Mouse (Mus musculus) stomach, embryonic 14.5 days (tissue): ENCODE measurements around the gene Gm17509. TPM values are rescaled to one million over a fixed set of nuclear protein-coding genes. Genes with fewer than 3 reads are reported as not detected.
"Not testable (repeated sequence)": the region's sequence is repeated elsewhere in the genome, so short reads cannot be mapped to it uniquely, and the experiment has no call there.

Source experiments
- ATAC-seq: fragments of 200-750 bp; cut with Nextera tagmentation; 2 replicates; pipeline ENCODE4 v1.8.0; 2017; ENCODE audit warnings: low read depth, moderate TSS enrichment; ENCODE audit not compliant: insufficient number of reproducible peaks, insufficient read depth, low FRiP score
- H3K27ac ChIP-seq: fragments of 300-500 bp; sonication (generic); 2 replicates; pipeline ENCODE4 v1.5.1; 2014; ENCODE audit warnings: mild to moderate bottlenecking, low read length, moderate library complexity, mixed read lengths
- H3K27me3 ChIP-seq: fragments of 300-500 bp; sonication (generic); 2 replicates; pipeline ENCODE4 v1.6.1; 2014; ENCODE audit warnings: low read length, control low read depth, mixed read lengths; ENCODE audit not compliant: control insufficient read depth, insufficient read depth
- H3K36me3 ChIP-seq: fragments of 300-500 bp; sonication (generic); 2 replicates; pipeline ENCODE4 v1.6.1; 2014; ENCODE audit warnings: mild to moderate bottlenecking, control low read depth, low read length, moderate library complexity, mixed read lengths; ENCODE audit not compliant: control insufficient read depth, insufficient read depth
- H3K4me1 ChIP-seq: fragments of 300-500 bp; sonication (generic); 2 replicates; pipeline ENCODE4 v1.6.1; 2014; ENCODE audit warnings: low read length, control low read depth, mixed read lengths; ENCODE audit not compliant: control insufficient read depth, insufficient read depth
- H3K4me2 ChIP-seq: fragments of 300-500 bp; sonication (generic); replicated peaks from 2 replicates; pipeline ENCODE4 v1.6.1; 2014; ENCODE audit warnings: low read depth, low read length, control low read depth
- H3K4me3 ChIP-seq: fragments of 300-500 bp; sonication (generic); 2 replicates; pipeline ENCODE4 v1.5.1; 2014; ENCODE audit warnings: low read depth, low read length, control low read depth
- H3K9ac ChIP-seq: fragments of 300-500 bp; sonication (generic); replicated peaks from 2 replicates; pipeline ENCODE4 v1.6.1; 2014; ENCODE audit warnings: low read depth, mild to moderate bottlenecking, control low read depth, low read length, moderate library complexity, mixed read lengths
- H3K9me3 ChIP-seq: fragments of 300-500 bp; sonication (generic); 2 replicates; pipeline ENCODE4 v1.6.1; 2016; ENCODE audit warnings: low read depth, low read length, control low read depth; ENCODE audit not compliant: control insufficient read depth
- WGBS: fragments of 180-500 bp; shearing (Covaris S2); extraction: QIAGEN DNeasy Blood & Tissue Kit; methylation state at CpG from one replicate; pipeline ENCODE4 v1.1.7; 2014; 5-methylcytosine and 5-hydroxymethylcytosine counted together
- polyA plus RNA-seq: library from polyadenylated mRNA; unstranded; fragments of >200 nt; fragmentation: Nextera tagmentation; extraction: Ambion mirVana; gene quantifications from 2 replicates; pipeline ENCODE4 v1.2.1, GENCODE M21; 2014

Gene Gm17509
- polyA plus RNA-seq, 1 experiment from 2014 or later, result 0.22 TPM

DNA sequence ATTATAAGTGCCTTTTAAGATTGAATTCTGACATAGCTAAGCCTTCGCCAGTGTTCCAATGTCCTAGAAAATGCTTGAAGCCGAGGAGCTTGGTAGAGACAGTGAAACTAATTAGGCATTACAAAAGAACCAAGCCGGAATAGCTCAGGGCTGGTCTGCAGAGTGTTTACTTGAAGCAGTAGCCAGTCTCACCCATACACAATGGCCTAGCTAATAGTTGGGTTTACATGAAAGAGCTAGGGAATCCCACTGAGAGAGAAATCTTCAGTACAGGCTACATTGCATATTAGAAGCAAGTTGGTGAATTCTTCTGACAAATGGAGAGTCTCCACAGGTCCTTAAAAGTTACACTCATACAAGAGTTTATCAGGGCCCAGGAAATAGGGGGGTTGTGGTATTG lies 40.0 kb downstream of the Gm17509 start:
- H3K4me2 ChIP-seq, ATAC-seq, H3K9ac ChIP-seq, H3K27me3 ChIP-seq, H3K27ac ChIP-seq, H3K4me1 ChIP-seq, H3K36me3 ChIP-seq, H3K9me3 ChIP-seq, H3K4me3 ChIP-seq: not testable (repeated sequence)
- WGBS, result 81% methylated on average over 3 of the region's 3 CpGs

Other genes with a start within 250 kb of the Gm17509 start
- gene Parp8, start 195.5 kb downstream of the Gm17509 start, polyA plus RNA-seq, result 25.8 and 28.9 TPM in 2 replicates
- gene Emb, start 12.5 kb downstream of the Gm17509 start, polyA plus RNA-seq, result 17.6 and 21.9 TPM in 2 replicates